Mouse (Mus musculus) neutrophil, adult 65 days (primary cell): ENCODE results near the gene Gm12794. TPM values are rescaled to one million over a fixed set of nuclear protein-coding genes. Genes with fewer than 3 reads are reported as not detected.

Source experiments
- total RNA-seq: library from RNA; stranded (reverse); gene quantifications from 2 replicates; pipeline ENCODE4 v1.2.4, GENCODE M21; 2023

Gm12794 gene
- total RNA-seq: not detected in 2 replicates

GRCm38 (mm10) chr4:101940107-101940506 lies at the start of gene Gm12794:
Gene Gm12794, plus strand, starts transcription at chr4:101940407.

DNA sequence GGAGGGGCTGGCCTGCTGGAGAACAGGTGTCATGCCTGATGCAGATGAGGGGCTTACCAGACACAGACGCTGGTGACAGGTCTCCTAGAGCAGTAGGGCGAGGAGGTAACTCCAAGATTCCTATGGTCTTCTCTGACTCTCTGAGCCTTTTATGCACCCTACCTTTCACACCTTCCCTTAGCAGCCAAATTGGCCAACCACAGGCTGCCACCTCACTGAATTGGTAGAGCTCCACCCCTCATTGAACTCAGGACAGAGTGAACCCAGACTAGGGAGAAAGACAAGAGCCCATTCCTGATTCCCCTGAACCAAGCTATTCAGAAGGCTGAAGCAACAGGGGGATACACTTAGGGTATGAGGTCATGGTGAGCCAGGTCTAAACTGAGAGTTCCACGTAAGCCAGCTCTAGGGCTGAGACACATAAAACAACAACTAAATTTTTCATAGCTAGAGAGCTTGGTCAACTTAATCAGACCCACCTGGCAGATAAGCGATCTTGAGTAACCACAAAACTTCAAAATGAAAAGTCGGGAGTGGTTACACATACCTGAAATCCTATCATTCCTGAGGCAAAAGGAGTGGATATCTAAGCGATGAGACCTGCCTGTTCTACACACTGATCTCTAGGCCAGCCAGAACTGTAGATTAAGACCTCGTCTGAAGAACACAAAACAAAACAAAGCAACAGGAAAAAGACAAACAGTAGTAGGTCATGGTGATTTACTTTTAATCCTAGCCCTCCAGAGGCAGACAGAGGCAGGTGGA lies 46.4 kb upstream of the Gm12794 start, which contains the start of gene C130073F10Rik:
Gene C130073F10Rik (minus strand): TSS at position 134 of the 765 bp plus-strand sequence.

GRCm38 (mm10) chr4:101908821-101909220 lies 31.4 kb upstream of the Gm12794 start, which contains the start of gene Gm12800:
Gene Gm12800, plus strand, starts transcription at chr4:101909121.

GRCm38 (mm10) chr4:101980949-101981348 lies 40.7 kb downstream of the Gm12794 start, which contains the start of gene Gm12790:
Gene Gm12790, minus strand, starts transcription at chr4:101981049.

DNA sequence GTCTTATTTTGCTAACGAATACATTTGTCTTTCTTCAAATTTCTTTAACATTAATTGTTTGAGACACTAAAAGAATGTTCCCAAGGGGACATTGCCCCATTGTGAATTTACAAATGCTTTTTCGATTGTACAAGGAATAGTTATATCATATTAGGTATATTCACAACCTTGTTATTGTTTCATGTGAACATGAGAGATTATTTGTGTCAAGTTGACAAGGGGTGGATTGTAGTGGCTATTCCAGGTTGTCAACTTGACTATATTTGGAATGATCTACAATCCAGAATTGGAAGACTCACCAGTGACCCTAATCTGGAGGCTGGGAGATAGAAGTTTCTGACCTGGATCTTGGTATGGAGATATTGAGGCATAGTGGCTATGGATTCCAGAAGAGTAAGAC lies 46.1 kb downstream of the Gm12794 start, which contains the start of gene Gm12789:
Gene Gm12789 (plus strand): TSS at position 301 of the 400 bp plus-strand sequence.

Other genes starting within 250 kb of the Gm12794 start
- 1.2 TPM in 1 of 2 replicates, not detected in the other for gene Lepr, start 223.0 kb upstream of the Gm12794 start, total RNA-seq
- gene B020004J07Rik, start 96.4 kb upstream of the Gm12794 start, total RNA-seq: not detected in 2 replicates
- gene C130073F10Rik, start 46.6 kb upstream of the Gm12794 start, total RNA-seq: not detected in 2 replicates
- gene Gm12800, start 31.3 kb upstream of the Gm12794 start, total RNA-seq: not detected in 2 replicates
- gene Gm12790, start 40.6 kb downstream of the Gm12794 start, total RNA-seq: not detected in 2 replicates
- gene Gm12789, start 46.2 kb downstream of the Gm12794 start, total RNA-seq: not detected in 2 replicates
- 200 and 213 TPM in 2 replicates for gene Pde4b, start 147.1 kb downstream of the Gm12794 start, total RNA-seq